Mouse (Mus musculus) layer of hippocampus, adult 2 months (tissue): ENCODE results near the gene Ccdc162. TPM values are rescaled to one million over a fixed set of nuclear protein-coding genes. Genes with fewer than 3 reads are reported as not detected.

Experiments used
- DNase-seq, 2 experiments: peaks; one replicate each; pipeline ENCODE4 v3.0.0; 2022; ENCODE audit warnings: low spot score in 2 of 2
- H3K27ac ChIP-seq: fragments of 200-600 bp; 2 replicates; pipeline ENCODE4 v1.8.1; 2022
- H3K4me3 ChIP-seq: fragments of 200-600 bp; 2 replicates; pipeline ENCODE4 v1.8.1; 2022; ENCODE audit warnings: mild to moderate bottlenecking
- CTCF ChIP-seq: fragments of 200-600 bp; conservative IDR thresholded peaks from 2 replicates; pipeline ENCODE4 v1.8.1; 2022; ENCODE audit warnings: antibody characterized with exemption, mild to moderate bottlenecking, moderate library complexity
- total RNA-seq, 2 experiments: library from RNA; stranded (reverse); gene quantifications; 2 replicates each; pipeline ENCODE4 v1.2.3; 2021

Gene Ccdc162
- total RNA-seq, 2 experiments from 2014 or later: 0.91 to 1.6 TPM

DNA sequence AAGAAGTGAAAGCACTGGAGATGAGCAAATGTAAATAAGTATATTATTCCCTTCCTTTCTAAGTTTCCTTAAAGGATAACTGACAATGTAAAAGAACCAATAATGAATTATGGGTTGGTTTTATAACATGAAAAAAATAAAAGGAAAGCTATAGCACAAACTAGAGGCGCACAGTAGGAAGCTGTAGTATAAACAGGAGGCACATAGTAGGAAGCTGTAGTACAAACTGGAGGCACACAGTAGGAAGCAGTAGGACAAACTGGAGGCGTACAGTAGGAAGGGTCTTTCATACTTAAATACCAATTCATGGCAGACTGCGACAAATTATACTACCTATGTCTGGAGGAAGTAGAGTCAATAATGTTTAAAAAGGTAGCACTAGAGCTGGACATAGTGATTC is 16.8 kb upstream of the Ccdc162 start:
- no peak overlapping the region for H3K27ac ChIP-seq
- no peak for DNase-seq
- no peak overlapping the region for H3K4me3 ChIP-seq
- TF ChIP-seq CTCF: no peak

DNA sequence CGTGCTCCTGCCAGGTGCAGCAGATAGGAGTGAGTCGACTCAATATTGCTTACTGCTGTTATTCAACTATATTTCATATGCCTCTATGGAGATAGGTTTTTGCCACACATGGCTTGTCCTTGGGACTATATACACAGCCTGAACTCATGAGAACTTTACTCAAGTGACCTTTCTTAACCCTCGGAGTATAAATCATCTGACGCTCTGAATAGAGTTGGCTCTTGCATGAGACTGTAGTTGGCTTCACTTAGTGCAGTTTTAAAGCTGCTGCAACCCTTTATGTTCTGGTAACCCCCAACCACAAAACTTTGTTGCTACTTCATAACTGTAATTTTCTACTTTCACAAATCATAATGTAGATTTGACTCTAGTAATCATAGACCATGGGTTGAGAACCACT is 15.5 kb upstream of the Ccdc162 start:
- DNase-seq: no peak
- no peak overlapping the region for H3K4me3 ChIP-seq
- TF ChIP-seq CTCF: no peak
- H3K27ac ChIP-seq: no peak overlapping the region

DNA sequence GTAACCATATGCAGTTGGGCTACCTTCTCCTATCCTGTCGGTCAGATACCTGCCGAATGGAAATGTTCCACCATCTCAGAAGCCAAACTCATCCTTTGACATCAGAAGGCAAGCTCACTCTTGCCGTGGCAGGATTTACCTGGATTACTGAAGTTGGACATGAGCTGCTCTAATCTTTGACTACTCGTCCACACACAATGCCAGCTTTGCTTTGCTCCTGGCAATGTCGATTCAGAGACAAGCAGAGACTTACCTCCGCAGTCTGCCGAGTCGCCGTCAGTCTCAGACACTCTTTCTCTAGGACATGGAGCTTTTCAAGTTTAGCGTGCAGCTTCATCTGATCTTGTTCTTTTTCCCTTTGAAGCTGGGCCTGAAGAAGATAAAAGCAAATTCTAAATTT is 14.3 kb upstream of the Ccdc162 start:
- Histone ChIP-seq H3K27ac (no peak overlapping the region), H3K4me3 (no peak overlapping the region)
- TF ChIP-seq CTCF: no peak
- DNase-seq: no peak

DNA sequence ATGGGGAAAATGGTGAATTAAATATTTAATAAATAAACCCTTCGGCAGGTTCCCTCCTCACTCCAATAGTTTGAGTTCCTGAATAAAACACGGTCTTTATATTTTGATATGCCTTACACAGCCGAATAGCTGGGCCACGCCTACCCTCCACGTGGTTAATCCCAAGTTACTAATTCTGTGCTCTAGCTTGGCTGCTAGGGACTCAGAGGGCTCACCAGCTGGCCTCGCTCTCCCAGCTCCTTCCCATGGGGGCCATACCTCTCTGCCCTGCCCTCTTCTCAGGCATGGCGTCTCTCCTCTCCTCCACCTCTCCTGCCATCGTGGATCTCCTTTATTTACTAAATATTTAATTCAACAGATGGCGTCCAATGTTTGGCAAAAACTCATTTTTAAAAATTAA is 9.8 kb upstream of the Ccdc162 start:
- Histone ChIP-seq H3K4me3 (no peak overlapping the region), H3K27ac (no peak overlapping the region)
- DNase-seq: no peak
- TF ChIP-seq CTCF: no peak

DNA sequence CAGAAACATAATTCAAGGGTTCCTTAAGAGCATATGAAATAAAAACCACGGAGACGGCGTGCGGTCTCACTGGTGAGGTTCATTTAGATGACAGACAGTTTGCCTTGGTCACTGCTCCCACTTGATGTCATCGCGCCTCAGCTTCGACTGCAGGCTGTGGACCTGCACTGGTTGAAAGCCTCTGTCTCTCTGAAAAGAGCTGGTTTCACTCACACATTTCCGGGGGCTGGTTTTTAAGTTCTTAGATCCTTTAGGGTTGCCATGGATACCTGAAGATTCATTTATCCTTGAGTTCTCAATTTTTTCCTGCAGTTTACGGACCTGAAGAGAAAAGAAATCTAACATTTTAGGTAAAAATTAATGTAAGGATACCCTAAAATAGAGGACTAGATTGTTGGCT is 3.2 kb upstream of the Ccdc162 start:
- TF ChIP-seq CTCF: no peak
- no peak for DNase-seq

DNA sequence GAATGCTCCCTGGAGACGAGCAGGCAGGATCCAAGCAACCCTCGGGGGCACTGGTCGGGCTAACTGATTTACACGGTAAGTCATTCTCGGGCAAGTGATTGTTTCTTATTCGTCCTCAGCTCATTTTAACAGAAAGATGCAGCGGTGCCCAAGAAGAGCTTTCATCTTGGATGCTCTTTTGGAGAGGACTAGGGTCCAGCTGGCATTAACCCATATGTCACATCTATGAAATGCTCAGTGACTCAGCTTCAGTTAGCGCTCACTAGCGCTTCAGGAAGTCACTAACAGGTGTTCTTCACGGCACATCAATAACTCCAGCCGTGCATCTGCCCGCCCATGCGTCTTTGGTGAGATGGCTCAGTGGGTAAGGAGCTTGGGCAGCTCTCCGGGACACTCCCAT is 877 bp downstream of the Ccdc162 start:
- Histone ChIP-seq H3K4me3 (no peak overlapping the region; the same call in 1 of the 2 replicates), H3K27ac (no peak overlapping the region)
- DNase-seq: no peak
- TF ChIP-seq CTCF: no peak

More for the DNA sequence above, 3.2 kb upstream of the Ccdc162 start:
- no peak overlapping the region for H3K4me3 ChIP-seq
- no peak overlapping the region for H3K27ac ChIP-seq

DNA sequence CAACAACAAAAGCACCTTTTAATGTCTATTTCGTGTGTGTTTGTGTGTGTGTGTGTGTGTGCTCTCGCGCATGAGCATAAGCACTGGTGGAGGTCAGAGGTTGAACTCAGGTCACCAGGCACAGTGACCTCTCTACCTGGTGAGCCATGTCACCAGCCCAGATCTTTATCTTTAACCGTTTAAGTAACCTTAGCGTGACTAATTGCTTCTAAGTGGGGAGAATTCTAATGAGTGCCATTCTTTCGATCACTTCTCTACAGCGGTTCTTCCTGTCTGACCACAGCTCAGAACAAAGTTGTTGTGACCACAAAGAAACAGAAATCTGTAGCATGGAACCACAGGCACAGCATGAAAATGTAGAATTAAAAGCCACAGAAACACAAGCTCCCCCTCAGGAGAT is 5.0 kb downstream of the Ccdc162 start:
- DNase-seq: no peak
- Histone ChIP-seq H3K27ac (no peak overlapping the region), H3K4me3 (no peak overlapping the region)
- no peak for TF ChIP-seq CTCF

DNA sequence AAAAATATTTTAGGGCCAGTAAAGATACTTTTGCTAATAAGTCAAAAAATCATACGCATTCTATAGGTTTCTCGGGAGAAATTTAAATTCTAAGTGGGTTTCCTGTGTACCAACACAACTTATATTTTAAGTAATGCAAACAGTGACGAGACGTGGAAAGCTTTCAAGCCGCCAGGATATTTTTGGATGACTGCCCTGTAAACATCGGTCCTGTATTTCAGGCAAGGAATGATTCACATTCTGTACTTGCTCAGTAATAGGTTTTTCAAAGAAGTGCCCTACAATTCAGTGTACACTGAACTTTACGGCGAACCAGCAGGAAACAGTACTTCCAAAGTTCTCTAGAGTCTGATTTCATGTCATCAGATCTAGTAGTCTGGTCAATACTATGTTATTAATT is 5.7 kb downstream of the Ccdc162 start:
- no peak overlapping the region for H3K27ac ChIP-seq
- no peak for DNase-seq
- H3K4me3 ChIP-seq: no peak overlapping the region
- TF ChIP-seq CTCF: no peak

DNA sequence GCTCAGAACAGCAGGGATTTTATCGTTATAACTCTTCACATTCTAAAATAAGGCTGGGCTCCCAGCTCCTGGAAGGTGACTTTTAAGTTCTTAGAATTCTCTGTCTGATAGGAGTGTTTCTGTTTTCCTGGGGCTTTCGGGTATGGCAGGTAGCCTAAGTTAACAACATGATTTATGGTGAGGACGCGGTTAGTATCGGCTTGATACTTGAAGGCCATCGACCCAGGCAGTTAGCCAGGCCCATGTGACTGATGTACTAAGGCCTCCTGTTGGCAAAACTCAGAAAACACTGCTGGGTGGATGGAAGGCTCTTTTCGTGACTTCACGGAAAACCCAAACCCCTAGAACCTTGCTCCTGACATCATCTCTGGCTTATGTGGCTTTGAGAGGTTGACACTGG is 7.1 kb downstream of the Ccdc162 start:
- Histone ChIP-seq H3K27ac (no peak overlapping the region), H3K4me3 (no peak overlapping the region)
- DNase-seq: no peak
- TF ChIP-seq CTCF: no peak

DNA sequence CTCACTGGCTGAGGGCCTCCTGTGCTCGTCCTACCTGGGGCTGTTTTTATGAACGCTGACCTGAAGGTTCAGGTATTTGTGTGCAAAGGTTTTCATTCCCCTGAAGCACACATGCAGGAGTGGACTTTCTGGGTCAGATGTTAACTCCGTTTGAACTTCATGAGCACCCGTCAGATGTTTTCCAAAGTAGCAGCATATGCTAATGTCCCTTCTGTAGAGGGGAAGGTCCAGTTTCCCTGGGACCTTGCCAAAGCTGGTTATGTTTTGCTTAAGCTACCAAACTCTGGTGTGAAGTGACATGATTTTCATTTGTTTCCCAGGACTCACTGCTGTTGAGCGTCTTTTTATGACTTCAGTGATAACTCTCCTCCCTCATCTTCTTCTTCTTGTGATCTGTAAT is 16.8 kb downstream of the Ccdc162 start:
- no peak for TF ChIP-seq CTCF
- no peak overlapping the region for H3K4me3 ChIP-seq
- no peak overlapping the region for H3K27ac ChIP-seq
- no peak for DNase-seq

DNA sequence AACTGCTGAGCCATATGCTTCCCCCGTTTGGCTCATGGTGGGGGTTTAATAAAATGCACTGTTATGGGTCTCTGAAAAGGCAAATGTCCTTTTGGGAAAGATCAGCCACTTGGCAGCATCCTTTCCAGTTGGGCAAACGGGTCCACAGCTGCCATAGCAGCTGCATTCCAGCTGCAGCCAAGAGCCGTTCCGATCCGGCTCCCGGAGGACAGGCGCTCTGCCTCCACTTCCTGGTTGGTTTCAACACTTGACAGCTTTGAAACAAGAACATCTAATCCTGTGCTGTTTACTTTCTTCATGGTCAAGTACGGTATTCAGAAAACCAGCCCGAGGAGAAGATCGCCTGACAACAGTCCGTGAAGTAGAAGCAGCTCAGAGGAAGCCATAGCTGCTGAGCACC is 19.4 kb downstream of the Ccdc162 start:
- H3K4me3 ChIP-seq: no peak overlapping the region
- no peak for TF ChIP-seq CTCF
- DNase-seq: no peak
- H3K27ac ChIP-seq: no peak overlapping the region

DNA sequence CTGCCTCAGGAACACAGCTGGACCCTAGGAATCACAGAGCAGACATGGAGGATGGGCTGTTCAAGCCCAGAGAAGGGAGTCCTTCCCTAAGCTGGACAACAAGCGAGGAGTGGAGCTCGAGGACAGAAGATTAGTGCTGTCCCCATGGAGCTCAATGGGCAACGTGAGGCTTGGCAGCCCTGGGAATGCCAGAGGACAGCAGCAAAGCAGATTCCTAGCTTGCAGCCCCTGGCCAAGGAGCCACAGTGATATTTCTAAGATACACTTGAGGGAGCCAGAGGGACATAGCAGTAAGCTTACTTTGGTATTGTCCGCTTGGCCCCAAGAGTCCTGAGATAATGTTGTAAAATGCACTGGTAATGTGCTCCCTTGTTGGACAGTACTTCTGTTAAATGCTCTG is 25.5 kb downstream of the Ccdc162 start:
- Histone ChIP-seq H3K4me3 (no peak overlapping the region), H3K27ac (no peak overlapping the region)
- TF ChIP-seq CTCF: 0 out of 2 replicates have a peak, but pooled peaks have one; percentile 18
- no peak for DNase-seq

DNA sequence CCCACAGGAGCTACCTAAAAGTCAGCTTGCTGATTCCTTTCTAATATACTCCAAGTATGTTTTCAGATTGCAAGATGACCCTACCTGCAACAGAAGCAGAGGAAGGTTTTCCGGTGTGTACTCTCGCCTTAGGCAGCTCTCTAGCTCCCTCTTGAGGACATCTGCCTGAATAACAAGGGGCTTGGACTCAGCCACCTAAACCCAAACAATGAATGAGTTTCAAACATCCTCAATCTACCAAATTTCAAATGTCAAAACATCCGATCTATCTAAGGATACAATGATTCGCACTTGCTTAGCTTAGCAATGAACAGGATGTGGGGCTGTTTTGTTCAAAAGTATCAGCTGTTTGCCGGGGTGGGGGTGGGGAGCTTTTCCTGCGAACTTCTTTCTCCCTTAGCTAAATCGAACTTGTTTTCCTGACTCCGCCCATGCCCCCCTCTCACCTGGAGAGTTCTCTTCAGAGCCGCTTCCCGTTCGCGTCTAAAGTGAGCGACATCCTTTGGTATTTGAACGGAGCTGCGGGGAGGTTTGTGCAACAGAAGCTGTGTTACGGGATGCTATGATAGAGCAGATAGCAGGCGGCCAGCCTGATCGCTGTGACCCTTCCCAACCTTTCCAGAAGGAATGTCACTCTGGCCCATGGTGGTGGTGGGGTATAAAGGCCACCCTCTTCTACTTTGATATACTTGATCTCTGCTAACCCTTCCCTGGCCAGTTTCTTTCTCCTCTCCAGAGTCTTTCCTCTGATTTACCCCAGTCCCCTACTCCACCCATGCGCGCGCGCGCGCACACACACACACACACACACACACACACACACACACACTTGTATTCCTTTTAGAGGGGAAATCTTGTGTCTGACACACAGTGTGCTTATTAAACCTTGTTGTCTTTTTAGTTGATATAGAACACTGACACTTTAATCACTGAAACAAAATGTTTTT is 26.2 kb downstream of the Ccdc162 start:
- TF ChIP-seq CTCF: peak; percentile 92
- peak; percentile 23 to 75 for DNase-seq
- Histone ChIP-seq H3K27ac (no peak overlapping the region), H3K4me3 (peak overlapping the region; percentile 51)

DNA sequence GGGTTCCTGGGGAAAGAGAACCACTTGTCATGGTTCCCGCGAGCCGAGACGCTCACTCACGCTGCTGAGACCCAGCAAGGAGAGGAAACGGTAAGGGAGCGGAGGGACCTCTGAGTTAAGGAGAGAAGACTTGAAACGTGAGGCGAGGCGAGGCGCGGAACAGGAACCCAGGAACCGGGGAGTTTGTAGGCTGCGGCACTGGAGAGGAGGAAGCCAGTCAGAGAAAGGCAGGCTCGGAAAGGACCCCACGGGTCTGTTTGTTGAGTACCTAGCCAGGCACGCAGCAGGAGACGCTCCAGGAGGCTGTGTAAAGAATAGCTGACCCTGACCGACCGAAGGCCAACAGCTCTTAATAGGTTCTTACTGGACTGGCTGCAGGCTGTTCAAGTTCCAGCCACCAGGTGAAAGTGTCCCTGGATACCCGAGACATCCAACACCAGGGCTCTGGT is 31.9 kb downstream of the Ccdc162 start:
- peak; percentile 24; the same call in 1 of the 2 replicates for TF ChIP-seq CTCF
- no peak for DNase-seq

More for the DNA sequence above, 31.9 kb downstream of the Ccdc162 start:
- no peak overlapping the region for H3K4me3 ChIP-seq
- no peak overlapping the region for H3K27ac ChIP-seq
